Mouse (Mus musculus) midbrain, embryonic 10.5 days (tissue): ENCODE measurements around the gene Ucp3. TPM values are rescaled to one million over a fixed set of nuclear protein-coding genes. Genes with fewer than 3 reads are reported as not detected.

Experiments
- DNase-seq: peaks from one replicate; pipeline ENCODE4 v3.0.0-alpha.2; 2017; ENCODE audit warnings: low spot score
- H3K27ac ChIP-seq: fragments of 300-500 bp; sonication (generic); replicated peaks from 2 replicates; pipeline ENCODE4 v1.5.1; 2016; ENCODE audit warnings: mild to moderate bottlenecking
- H3K27me3 ChIP-seq: fragments of 300-500 bp; sonication (generic); 2 replicates; pipeline ENCODE4 v1.6.1; 2016; ENCODE audit warnings: low read depth, mild to moderate bottlenecking; ENCODE audit not compliant: poor library complexity, severe bottlenecking
- H3K36me3 ChIP-seq: fragments of 300-500 bp; sonication (generic); 2 replicates; pipeline ENCODE4 v1.6.1; 2016; ENCODE audit warnings: mild to moderate bottlenecking, moderate library complexity
- H3K4me1 ChIP-seq: fragments of 300-500 bp; sonication (generic); 2 replicates; pipeline ENCODE4 v1.6.1; 2016
- H3K4me3 ChIP-seq: fragments of 300-500 bp; sonication (generic); 2 replicates; pipeline ENCODE4 v1.5.1; 2016; ENCODE audit warnings: mild to moderate bottlenecking, moderate library complexity
- H3K9me3 ChIP-seq: fragments of 300-500 bp; sonication (generic); replicated peaks from 2 replicates; pipeline ENCODE4 v1.6.1; 2016; ENCODE audit warnings: mild to moderate bottlenecking
- WGBS: fragments of 180-500 bp; shearing (Covaris S2); methylation state at CpG from one replicate; pipeline ENCODE4 v1.1.7; 2016; 5-methylcytosine and 5-hydroxymethylcytosine counted together
- polyA plus RNA-seq: library from polyadenylated mRNA; unstranded; fragments of >200 nt; fragmentation: Nextera tagmentation; extraction: Ambion mirVana; gene quantifications from 2 replicates; pipeline ENCODE4 v1.2.1, GENCODE M21; 2016

The Ucp3 gene
- polyA plus RNA-seq, 1 experiment from 2014 or later = not detected

GRCm38 (mm10) chr7:100463757-100464156, 9.0 kb upstream of the Ucp3 start:
- 90% methylated on average over 10 of the region's 10 CpGs for WGBS

GRCm38 (mm10) chr7:100464248-100464647, 8.5 kb upstream of the Ucp3 start:
- peaks cover 98% of the 10 kb centered on the region for H3K36me3 ChIP-seq
- H3K4me1 ChIP-seq = no peaks in the 10 kb centered on the region
- no peaks in the 10 kb centered on the region for H3K27me3 ChIP-seq
- H3K27ac ChIP-seq = no peak overlapping the region
- no peak for DNase-seq
- no peaks in the 10 kb centered on the region for H3K9me3 ChIP-seq
- no peak overlapping the region for H3K4me3 ChIP-seq
- WGBS = 92% methylated on average over 7 of the region's 7 CpGs

More at GRCm38 (mm10) chr7:100463757-100464156, 9.0 kb upstream of the Ucp3 start:
- DNase-seq = no peak
- Histone ChIP-seq H3K36me3 (peaks cover 98% of the 10 kb centered on the region), H3K4me1 (no peaks in the 10 kb centered on the region), H3K27ac (no peak overlapping the region), H3K27me3 (no peaks in the 10 kb centered on the region), H3K9me3 (no peaks in the 10 kb centered on the region), H3K4me3 (no peak overlapping the region)

GRCm38 (mm10) chr7:100465248-100465647, 7.5 kb upstream of the Ucp3 start:
- Histone ChIP-seq H3K4me3 (no peak overlapping the region), H3K4me1 (no peaks in the 10 kb centered on the region), H3K36me3 (peaks cover 98% of the 10 kb centered on the region), H3K27me3 (no peaks in the 10 kb centered on the region), H3K27ac (0 out of 2 replicates have a peak overlapping the region, but pooled peaks have one; percentile 23), H3K9me3 (no peaks in the 10 kb centered on the region)
- no peak for DNase-seq
- 82% methylated on average over 4 of the region's 4 CpGs for WGBS

- H3K36me3 ChIP-seq = peaks cover 98% of the 10 kb centered on the region
- no peaks in the 10 kb centered on the region for H3K9me3 ChIP-seq
- H3K4me3 ChIP-seq = no peak overlapping the region
- H3K27ac ChIP-seq = 0 out of 2 replicates have a peak overlapping the region, but pooled peaks have one; percentile 23
- H3K4me1 ChIP-seq = no peaks in the 10 kb centered on the region
- H3K27me3 ChIP-seq = no peaks in the 10 kb centered on the region
- WGBS = 89% methylated on average over 5 of the region's 5 CpGs
- DNase-seq = no peak
These were observed 7.0 kb upstream of the Ucp3 start for GRCm38 (mm10) chr7:100465656-100466309.

- Histone ChIP-seq H3K27me3 (no peaks in the 10 kb centered on the region), H3K4me1 (no peaks in the 10 kb centered on the region), H3K36me3 (peaks cover 92% of the 10 kb centered on the region), H3K9me3 (no peaks in the 10 kb centered on the region), H3K4me3 (no peak overlapping the region), H3K27ac (0 out of 2 replicates have a peak overlapping the region, but pooled peaks have one; percentile 19)
- 90% methylated on average over 11 of the region's 11 CpGs for WGBS
- no peak for DNase-seq
These were observed 5.8 kb upstream of the Ucp3 start for GRCm38 (mm10) chr7:100466781-100467510.

- Histone ChIP-seq H3K9me3 (no peaks in the 10 kb centered on the region), H3K4me3 (no peak overlapping the region), H3K4me1 (no peaks in the 10 kb centered on the region), H3K36me3 (peaks cover 74% of the 10 kb centered on the region), H3K27ac (no peak overlapping the region), H3K27me3 (no peaks in the 10 kb centered on the region)
- no peak for DNase-seq
- 90% methylated on average over 6 of the region's 6 CpGs for WGBS
These were observed 4.0 kb upstream of the Ucp3 start for GRCm38 (mm10) chr7:100468761-100469160.

GRCm38 (mm10) chr7:100469502-100469901, 3.3 kb upstream of the Ucp3 start:
- H3K27me3 ChIP-seq = no peaks in the 10 kb centered on the region
- DNase-seq = no peak
- H3K27ac ChIP-seq = no peak overlapping the region
- WGBS = 88% methylated on average over 1 of the region's 1 CpGs
- no peaks in the 10 kb centered on the region for H3K4me1 ChIP-seq
- no peaks in the 10 kb centered on the region for H3K9me3 ChIP-seq
- peaks cover 67% of the 10 kb centered on the region for H3K36me3 ChIP-seq
- H3K4me3 ChIP-seq = no peak overlapping the region

GRCm38 (mm10) chr7:100470796-100471406, 1.9 kb upstream of the Ucp3 start:
- no peak overlapping the region for H3K27ac ChIP-seq
- no peak for DNase-seq
- peaks cover 53% of the 10 kb centered on the region for H3K36me3 ChIP-seq
- H3K4me1 ChIP-seq = no peaks in the 10 kb centered on the region
- H3K27me3 ChIP-seq = no peaks in the 10 kb centered on the region
- H3K4me3 ChIP-seq = no peak overlapping the region
- no peaks in the 10 kb centered on the region for H3K9me3 ChIP-seq
- 93% methylated on average over 11 of the region's 11 CpGs for WGBS

- H3K4me1 ChIP-seq = no peaks in the 10 kb centered on the region
- no peaks in the 10 kb centered on the region for H3K9me3 ChIP-seq
- 94% methylated on average over 1 of the region's 1 CpGs for WGBS
- H3K27ac ChIP-seq = no peak overlapping the region
- no peak overlapping the region for H3K4me3 ChIP-seq
- H3K36me3 ChIP-seq = peaks cover 48% of the 10 kb centered on the region
- DNase-seq = no peak
- H3K27me3 ChIP-seq = no peaks in the 10 kb centered on the region
These were observed 1.4 kb upstream of the Ucp3 start for GRCm38 (mm10) chr7:100471407-100471797.

GRCm38 (mm10) chr7:100473846-100474454, 1.2 kb downstream of the Ucp3 start:
- no peaks in the 10 kb centered on the region for H3K9me3 ChIP-seq
- H3K4me3 ChIP-seq = no peak overlapping the region
- DNase-seq = no peak
- H3K4me1 ChIP-seq = no peaks in the 10 kb centered on the region
- H3K36me3 ChIP-seq = peaks cover 23% of the 10 kb centered on the region
- H3K27ac ChIP-seq = no peak overlapping the region
- no peaks in the 10 kb centered on the region for H3K27me3 ChIP-seq
- 92% methylated on average over 9 of the region's 9 CpGs for WGBS

- no peak overlapping the region for H3K27ac ChIP-seq
These were observed 1.9 kb downstream of the Ucp3 start for GRCm38 (mm10) chr7:100474680-100475079.

GRCm38 (mm10) chr7:100479100-100479822, 6.5 kb downstream of the Ucp3 start:
- H3K27me3 ChIP-seq = no peaks in the 10 kb centered on the region
- H3K9me3 ChIP-seq = no peaks in the 10 kb centered on the region
- no peaks in the 10 kb centered on the region for H3K4me1 ChIP-seq
- no peak overlapping the region for H3K4me3 ChIP-seq
- no peaks in the 10 kb centered on the region for H3K36me3 ChIP-seq
- 83% methylated on average over 20 of the region's 20 CpGs for WGBS
- no peak for DNase-seq
- H3K27ac ChIP-seq = no peak overlapping the region

More at GRCm38 (mm10) chr7:100474680-100475079, 1.9 kb downstream of the Ucp3 start:
- WGBS = 75% methylated on average over 1 of the region's 1 CpGs
- Histone ChIP-seq H3K9me3 (no peaks in the 10 kb centered on the region), H3K4me1 (no peaks in the 10 kb centered on the region), H3K27me3 (no peaks in the 10 kb centered on the region), H3K36me3 (peaks cover 16% of the 10 kb centered on the region), H3K4me3 (no peak overlapping the region)
- DNase-seq = no peak
